ENCODE assay signal across 9 mouse cellular contexts in genomic region chr2:133550238-133550682, GRCm38 (mm10). TPM values are rescaled to one million over a fixed set of nuclear protein-coding genes. Genes with fewer than 3 reads are reported as not detected.
DNase-seq lines count a peak whose midpoint lies in the region; ATAC-seq and TF ChIP-seq lines count a peak whose summit lies in the region.
"Had no signal": no experiment of that assay in that cellular context is flagged by ENCODE, and none has a peak within 500 bp of the region (broad histone marks: within the 10 kb centered on the region; RNA-seq: fewer than 3 reads in every experiment).

No protein-coding gene starts in this region.

- no peak overlapping the region for H3K27ac ChIP-seq in forebrain, embryonic 13.5 days
- H3K27ac ChIP-seq in forebrain, embryonic 12.5 days: no peak overlapping the region
- H3K27ac ChIP-seq in MEL (ENCODE audit: control insufficient read depth, low read depth, low read length): no peak overlapping the region
- H3K27ac ChIP-seq in liver, postnatal 0 days (ENCODE audit: low read depth): no peak overlapping the region
- H3K27ac ChIP-seq: neural tube, embryonic 12.5 days had no signal

- no peak overlapping the region for H3K4me2 ChIP-seq in forebrain, embryonic 13.5 days
- no peak overlapping the region for H3K4me2 ChIP-seq in forebrain, embryonic 12.5 days
- peak overlapping the region; percentile 39; the same call in 1 of the 2 replicates for H3K4me2 ChIP-seq in liver, postnatal 0 days (ENCODE audit: low read depth, low read length)
- H3K4me2 ChIP-seq: neural tube, embryonic 12.5 days had no signal

- TF ChIP-seq POLR2A in MEL (IDR thresholded peaks at IDR 0.05; ENCODE audit: control insufficient read depth in 1 of 2, insufficient read depth in 1 of 2, low read depth in 1 of 2, low read length in 2 of 2, poor library complexity in 1 of 2): no peak

- 24% methylated on average over 4 of the region's 4 CpGs for WGBS in forebrain, embryonic 13.5 days
- WGBS in forebrain, embryonic 12.5 days: 31% methylated on average over 4 of the region's 4 CpGs
- WGBS in large intestine, adult 2 months: 7% methylated on average over 4 of the region's 4 CpGs
- WGBS in liver, postnatal 0 days (ENCODE audit: insufficient replicate concordance): 18% methylated on average over 4 of the region's 4 CpGs

- no peak for TF ChIP-seq EP300 in MEL (IDR thresholded peaks at IDR 0.05; ENCODE audit: low read depth in 1 of 2, low read length in 2 of 2)
- no peak for TF ChIP-seq EP300 in liver, postnatal 0 days (IDR thresholded peaks at IDR 0.05; ENCODE audit: low read depth)

- no peaks in the 10 kb centered on the region for H3K36me3 ChIP-seq in forebrain, embryonic 13.5 days (ENCODE audit: poor library complexity, severe bottlenecking)
- H3K36me3 ChIP-seq in forebrain, embryonic 12.5 days (replicated peaks): no peaks in the 10 kb centered on the region
- no peaks in the 10 kb centered on the region for H3K36me3 ChIP-seq in MEL (ENCODE audit: control insufficient read depth in 1 of 2, insufficient read depth in 2 of 2, low read length in 2 of 2)
- no peaks in the 10 kb centered on the region for H3K36me3 ChIP-seq in liver, postnatal 0 days (replicated peaks; ENCODE audit: insufficient read depth, low read length)
- H3K36me3 ChIP-seq: neural tube, embryonic 12.5 days had no signal

- peaks cover 28% of the 10 kb centered on the region for H3K4me1 ChIP-seq in forebrain, embryonic 13.5 days
- peaks cover 28% of the 10 kb centered on the region for H3K4me1 ChIP-seq in forebrain, embryonic 12.5 days
- no peaks in the 10 kb centered on the region for H3K4me1 ChIP-seq in MEL (ENCODE audit: control insufficient read depth in 1 of 2, insufficient read depth in 2 of 2, low read length in 2 of 2)
- H3K4me1 ChIP-seq in liver, postnatal 0 days (ENCODE audit: insufficient read depth): peaks cover 5% of the 10 kb centered on the region

- H3K9ac ChIP-seq in forebrain, embryonic 13.5 days: no peak overlapping the region
- H3K9ac ChIP-seq in forebrain, embryonic 12.5 days: no peak overlapping the region
- H3K9ac ChIP-seq in MEL (ENCODE audit: control insufficient read depth, low read depth, low read length, poor library complexity, severe bottlenecking): no peak overlapping the region
- no peak overlapping the region for H3K9ac ChIP-seq in liver, postnatal 0 days (replicated peaks)
- H3K9ac ChIP-seq: neural tube, embryonic 12.5 days had no signal

- no peak overlapping the region for H3K4me3 ChIP-seq in forebrain, embryonic 13.5 days
- no peak overlapping the region for H3K4me3 ChIP-seq in forebrain, embryonic 12.5 days (replicated peaks)
- H3K4me3 ChIP-seq in MEL (ENCODE audit: control insufficient read depth in 1 of 2, insufficient read depth in 1 of 2, low read depth in 2 of 2, low read length in 2 of 2): no peak overlapping the region
- no peak overlapping the region for H3K4me3 ChIP-seq in liver, postnatal 0 days (ENCODE audit: low read depth, low read length)
- H3K4me3 ChIP-seq: neural tube, embryonic 12.5 days had no signal

- DNase-seq in MEL (ENCODE audit: low read depth, low spot score): peak; percentile 63
- DNase-seq in cerebellum, postnatal 25 days: peak; percentile 56 to 68
- DNase-seq in gonadal fat pad, adult 2 months (ENCODE audit: low read depth): peak; percentile 16
- DNase-seq in large intestine, adult 2 months (ENCODE audit: low read depth, low spot score): peak; percentile 63
- peak; percentile 46 for DNase-seq in liver, postnatal 0 days
- peak; percentile 76 to 82 for DNase-seq in right cerebral cortex, postnatal 10 days (ENCODE audit: low spot score in 2 of 2)

- peak; percentile 29 to 81 (median 41) for TF ChIP-seq CTCF in MEL (IDR thresholded peaks at IDR 0.05 in 2 of 3, conservative IDR thresholded peaks at IDR 0.05 in 1 of 3; ENCODE audit: control insufficient read depth in 1 of 3, insufficient read depth in 1 of 3, low read depth in 2 of 3, low read length in 3 of 3, poor library complexity in 1 of 3, severe bottlenecking in 1 of 3)
- peak; percentile 70 for TF ChIP-seq CTCF in liver, postnatal 0 days (IDR thresholded peaks at IDR 0.05; ENCODE audit: low read depth)

- no peaks in the 10 kb centered on the region for H3K9me3 ChIP-seq in forebrain, embryonic 13.5 days (replicated peaks)
- H3K9me3 ChIP-seq in forebrain, embryonic 12.5 days: no peaks in the 10 kb centered on the region
- H3K9me3 ChIP-seq in MEL (replicated peaks; ENCODE audit: insufficient read depth, low read length): no peaks in the 10 kb centered on the region
- no peaks in the 10 kb centered on the region for H3K9me3 ChIP-seq in liver, postnatal 0 days (ENCODE audit: low read length)
- H3K9me3 ChIP-seq: neural tube, embryonic 12.5 days had no signal

- H3K79me2 ChIP-seq in MEL (ENCODE audit: control insufficient read depth, insufficient read depth, low read length, poor library complexity): no peaks in the 10 kb centered on the region

- TF ChIP-seq RAD21 in MEL (IDR thresholded peaks at IDR 0.05; ENCODE audit: low read depth, low read length): peak; percentile 85

- peak; percentile 12; the same call in 1 of the 2 replicates for ATAC-seq in forebrain, embryonic 13.5 days
- ATAC-seq in forebrain, embryonic 12.5 days (ENCODE audit: low FRiP score): no peak
- no peak for ATAC-seq in liver, postnatal 0 days

- peaks cover 49% of the 10 kb centered on the region for H3K27me3 ChIP-seq in forebrain, embryonic 13.5 days
- peaks cover 49% of the 10 kb centered on the region for H3K27me3 ChIP-seq in forebrain, embryonic 12.5 days
- no peaks in the 10 kb centered on the region for H3K27me3 ChIP-seq in MEL (ENCODE audit: control insufficient read depth in 1 of 2, insufficient read depth in 2 of 2, low read length in 2 of 2)
- H3K27me3 ChIP-seq in liver, postnatal 0 days (ENCODE audit: insufficient read depth, low read length): peaks cover 49% of the 10 kb centered on the region

TF ChIP-seq in MEL, 35 proteins besides CTCF, POLR2A, EP300 and RAD21:
- no peak for TF ChIP-seq TAL1 (IDR thresholded peaks at IDR 0.05; ENCODE audit: low read length)
- peak; percentile 88 for TF ChIP-seq SMC3 (IDR thresholded peaks at IDR 0.05; ENCODE audit: low read depth, low read length)
- peak; percentile 88 for TF ChIP-seq ZC3H11A (IDR thresholded peaks at IDR 0.05; ENCODE audit: low read depth, low read length)

RNA-seq across cellular contexts. Expression of gene Bmp2, which starts 1.7 kb away (rescaled TPM):
- 0.67 and 0.94 TPM in 2 replicates for polyA plus RNA-seq in forebrain, embryonic 13.5 days (2015; fragmentation: Nextera tagmentation; extraction: Ambion mirVana)
- 2.5 and 3.1 TPM in 2 replicates for polyA plus RNA-seq in forebrain, embryonic 12.5 days (2016; fragmentation: Nextera tagmentation; extraction: Ambion mirVana)
- not detected in 2 replicates for total RNA-seq in MEL (2012; rRNA removed)
- polyA plus RNA-seq in MEL (2012; ENCODE audit: insufficient read depth in 1 of 2, insufficient read length in 2 of 2, low read depth in 1 of 2, low replicate concordance in 2 of 2, missing spikeins in 1 of 2): not detected
- 1.6 and 1.9 TPM in 2 replicates for polyA plus RNA-seq in gonadal fat pad, adult 2 months (2012; rRNA removed)
- polyA plus RNA-seq in large intestine, adult 2 months (2012; rRNA removed): 6.7 and 12.0 TPM in 2 replicates
- polyA plus RNA-seq in liver, postnatal 0 days (2015; fragmentation: Nextera tagmentation; extraction: Ambion mirVana): 5.6 and 5.7 TPM in 2 replicates

Comparison
In these comparisons a context has a peak if more than half of its experiments do, and no peak if none do; other contexts are left out.
1. DNase-seq: peak in every context shown above with its lines; median percentile 79 in right cerebral cortex, postnatal 10 days; 63 in MEL; 63 in large intestine, adult 2 months; 62 in cerebellum, postnatal 25 days; 46 in liver, postnatal 0 days; 16 in gonadal fat pad, adult 2 months.